Mouse (Mus musculus): ENCODE data around the gene Zzef1.

DNA sequence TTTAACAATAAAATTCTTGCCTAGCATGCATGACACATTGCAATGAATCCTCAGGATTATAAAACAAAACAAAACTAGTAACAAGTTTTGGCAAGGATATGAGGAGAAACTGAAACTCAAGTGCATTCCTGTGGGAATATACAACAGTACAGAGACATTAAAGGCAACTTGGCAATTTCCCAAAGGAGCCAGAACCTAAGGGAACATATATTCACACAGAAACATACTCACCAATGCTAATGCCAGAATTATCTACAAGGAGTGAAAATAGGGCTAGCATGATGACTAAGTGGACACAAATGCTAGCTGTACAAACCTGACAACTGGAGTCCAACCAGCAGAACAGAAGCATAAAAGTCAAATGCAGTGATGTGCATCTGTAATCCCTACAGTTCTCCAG is 4.0 kb upstream of the Zzef1 start:
- TF ChIP-seq POLR2A (IDR thresholded peaks at IDR 0.05; ENCODE audit: insufficient read length, low read depth) (no peak), POLR2AphosphoS2 (IDR thresholded peaks at IDR 0.05; ENCODE audit: insufficient read length, low read depth) (no peak), E2F4 (IDR thresholded peaks at IDR 0.05; ENCODE audit: insufficient read depth) (no peak), MYOD1 (IDR thresholded peaks at IDR 0.05; ENCODE audit: control insufficient read depth in 1 of 3, insufficient read length in 2 of 3, low read depth in 2 of 3) (no peak), MAX (IDR thresholded peaks at IDR 0.05; ENCODE audit: low read depth) (no peak), CEBPB (IDR thresholded peaks at IDR 0.05; ENCODE audit: insufficient read depth, poor library complexity, severe bottlenecking) (no peak), MYOG (IDR thresholded peaks at IDR 0.05; ENCODE audit: control insufficient read depth in 1 of 3, insufficient read depth in 1 of 3, insufficient read length in 2 of 3, low read depth in 2 of 3) (no peak)

Measured in myocyte (in vitro differentiated cells).